Mouse (Mus musculus): Measurements from ENCODE around the gene Gmpr2. TPM values are rescaled to one million over a fixed set of nuclear protein-coding genes. Genes with fewer than 3 reads are reported as not detected.
A peak's percentile ranks its signal among the peaks of the same experiment; 100 is the strongest.

The Gmpr2 gene
- 62.2 and 67.1 TPM in 2 replicates for polyA plus RNA-seq (2015; fragmentation: Nextera tagmentation; extraction: Ambion mirVana)

GRCm38 (mm10) chr14:55671833-55672740 is at the start of gene Gmpr2, which contains the start of gene Nedd8:
TSS of gene Gmpr2 (plus strand) at chr14:55671941.
TSS of gene Nedd8 (minus strand) at chr14:55672124.
- peak; percentile 99 for ATAC-seq (ENCODE audit: low read depth)
- peak within 1 kb of the TSS; percentile 93 for H3K4me2 ChIP-seq (ENCODE audit: low read depth, low read length)
- H3K4me3 ChIP-seq (ENCODE audit: low read length), result peak within 1 kb of the TSS; percentile 97
- peak within 1 kb of the TSS; percentile 93 for H3K27ac ChIP-seq (ENCODE audit: low read length)
- H3K9ac ChIP-seq (ENCODE audit: low read length), result peak within 1 kb of the TSS; percentile 89
- H3K9me3 ChIP-seq (ENCODE audit: control insufficient read depth, low read length), result no peaks in the 10 kb centered on the region
- H3K36me3 ChIP-seq (ENCODE audit: control insufficient read depth, insufficient read depth, low read length), result peaks cover 19% of the 10 kb centered on the region
- peaks cover 10% of the 10 kb centered on the region for H3K4me1 ChIP-seq (replicated peaks; ENCODE audit: control insufficient read depth, insufficient read depth, low read length)
- WGBS, result under 1% methylated on average over 38 of the region's 38 CpGs
- H3K27me3 ChIP-seq (ENCODE audit: control insufficient read depth, insufficient read depth, low read depth, low read length), result no peaks in the 10 kb centered on the region

- Histone ChIP-seq H3K27ac (ENCODE audit: low read length) (no peak overlapping the region), H3K4me2 (ENCODE audit: low read depth, low read length) (no peak overlapping the region), H3K27me3 (ENCODE audit: control insufficient read depth, insufficient read depth, low read depth, low read length) (no peaks in the 10 kb centered on the region), H3K4me1 (replicated peaks; ENCODE audit: control insufficient read depth, insufficient read depth, low read length) (no peaks in the 10 kb centered on the region), H3K4me3 (ENCODE audit: low read length) (no peak overlapping the region), H3K36me3 (ENCODE audit: control insufficient read depth, insufficient read depth, low read length) (peaks cover 57% of the 10 kb centered on the region), H3K9me3 (ENCODE audit: control insufficient read depth, low read length) (no peaks in the 10 kb centered on the region), H3K9ac (ENCODE audit: low read length) (no peak overlapping the region)
- 89% methylated on average over 27 of the region's 27 CpGs for WGBS
- no peak for ATAC-seq (ENCODE audit: low read depth)
Observed at GRCm38 (mm10) chr14:55628077-55628827, 43.5 kb upstream of the Gmpr2 start.

DNA sequence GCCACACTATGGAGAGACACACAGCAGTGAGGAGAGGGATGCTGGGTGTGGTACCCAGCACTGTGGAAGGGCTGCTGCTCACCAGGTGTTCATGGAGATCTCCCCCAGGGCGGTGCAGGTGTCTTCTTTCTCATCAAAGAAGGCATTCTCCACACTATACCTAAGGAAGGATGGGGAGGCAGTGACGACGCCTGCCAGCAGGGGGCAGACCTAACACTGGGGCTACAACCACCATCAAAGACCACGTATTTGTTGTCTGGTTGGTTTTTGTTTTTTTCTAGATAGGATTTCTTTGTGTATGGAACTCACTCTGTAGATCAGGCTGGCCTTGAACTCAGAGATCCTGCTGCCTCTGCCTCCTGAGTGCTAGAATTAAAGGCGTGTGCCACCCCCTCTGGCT is 42.4 kb upstream of the Gmpr2 start:
- 53% methylated on average over 5 of the region's 5 CpGs for WGBS
- Histone ChIP-seq H3K4me3 (ENCODE audit: low read length) (no peak overlapping the region), H3K36me3 (ENCODE audit: control insufficient read depth, insufficient read depth, low read length) (peaks cover 62% of the 10 kb centered on the region), H3K4me1 (replicated peaks; ENCODE audit: control insufficient read depth, insufficient read depth, low read length) (no peaks in the 10 kb centered on the region), H3K9ac (ENCODE audit: low read length) (no peak overlapping the region), H3K9me3 (ENCODE audit: control insufficient read depth, low read length) (no peaks in the 10 kb centered on the region), H3K27ac (ENCODE audit: low read length) (no peak overlapping the region), H3K27me3 (ENCODE audit: control insufficient read depth, insufficient read depth, low read depth, low read length) (no peaks in the 10 kb centered on the region), H3K4me2 (ENCODE audit: low read depth, low read length) (no peak overlapping the region)
- ATAC-seq (ENCODE audit: low read depth), result no peak

DNA sequence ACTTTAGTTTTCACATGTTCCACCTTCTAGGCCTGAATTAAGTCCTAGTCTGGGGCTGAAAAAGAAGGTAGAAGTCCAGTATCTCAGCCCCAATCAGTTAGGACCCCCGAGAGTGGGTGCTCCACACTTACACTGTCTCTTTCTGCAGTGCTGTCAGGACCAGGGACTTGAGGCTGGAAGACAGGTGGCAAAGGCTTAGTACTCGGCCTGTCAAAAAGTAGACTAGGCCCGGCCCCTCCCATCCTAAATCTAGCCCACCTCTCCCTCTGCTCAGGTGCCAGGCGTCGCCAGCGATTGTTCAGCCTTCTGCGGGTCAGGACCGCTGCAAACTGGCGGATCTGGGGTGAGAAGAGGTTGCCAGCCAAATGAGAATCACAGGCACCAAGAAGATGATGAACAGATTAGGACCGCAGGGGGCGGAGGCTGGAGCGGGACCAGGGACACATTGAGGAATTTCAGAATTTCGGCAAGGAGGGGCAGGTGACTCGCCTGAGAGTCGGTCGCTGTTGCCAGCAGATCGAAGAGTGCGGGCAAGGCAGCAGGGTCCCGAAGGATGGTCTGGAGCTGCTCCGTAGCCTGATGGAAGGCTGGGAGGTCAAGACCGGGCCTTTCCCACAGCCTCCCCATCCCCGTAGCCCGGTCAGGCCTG is 36.7 kb upstream of the Gmpr2 start:
- Histone ChIP-seq H3K4me3 (ENCODE audit: low read length) (peak overlapping the region; percentile 69), H3K9ac (ENCODE audit: low read length) (peak overlapping the region; percentile 76), H3K9me3 (ENCODE audit: control insufficient read depth, low read length) (no peaks in the 10 kb centered on the region), H3K4me2 (ENCODE audit: low read depth, low read length) (peak overlapping the region; percentile 86), H3K27me3 (ENCODE audit: control insufficient read depth, insufficient read depth, low read depth, low read length) (no peaks in the 10 kb centered on the region), H3K36me3 (ENCODE audit: control insufficient read depth, insufficient read depth, low read length) (peaks cover 58% of the 10 kb centered on the region), H3K27ac (ENCODE audit: low read length) (peak overlapping the region; percentile 69), H3K4me1 (replicated peaks; ENCODE audit: control insufficient read depth, insufficient read depth, low read length) (peaks cover 5% of the 10 kb centered on the region; the same call in 1 of the 2 replicates)
- peak; percentile 40 for ATAC-seq (ENCODE audit: low read depth)
- WGBS, result 4% methylated on average over 23 of the region's 23 CpGs

GRCm38 (mm10) chr14:55635523-55636007 is 36.2 kb upstream of the Gmpr2 start, which contains the start of gene Ipo4:
TSS of gene Ipo4 (minus strand) at chr14:55635957.
- Histone ChIP-seq H3K27ac (ENCODE audit: low read length) (peak within 1 kb of the TSS; percentile 69), H3K9ac (ENCODE audit: low read length) (peak within 1 kb of the TSS; percentile 76)

DNA sequence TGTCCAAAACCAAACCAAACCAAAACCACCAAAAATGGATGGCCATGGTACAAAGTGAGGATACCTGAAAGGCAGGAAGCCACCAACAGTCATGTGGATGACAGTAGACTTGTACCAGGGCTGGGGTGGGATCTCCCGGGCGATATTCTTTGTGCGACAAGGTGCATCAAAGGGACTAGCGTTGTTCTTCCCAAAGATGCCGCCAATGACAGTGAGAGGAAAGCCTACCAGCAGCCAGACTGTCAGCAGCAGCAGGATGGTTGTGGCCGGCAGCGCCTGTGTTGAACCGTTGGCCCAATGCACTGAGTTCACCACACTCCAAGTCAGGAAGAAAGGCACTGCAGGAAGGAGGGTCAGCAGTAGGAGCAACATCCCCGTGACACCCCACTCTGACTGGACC is 33.9 kb upstream of the Gmpr2 start, which contains the start of gene Gm49378:
Gene Gm49378 (minus strand): TSS at position 101 of the 400 bp plus-strand sequence.
- H3K4me1 ChIP-seq (replicated peaks; ENCODE audit: control insufficient read depth, insufficient read depth, low read length), result peaks cover 12% of the 10 kb centered on the region; the same call in 1 of the 2 replicates
- WGBS, result 97% methylated on average over 9 of the region's 9 CpGs
- H3K4me3 ChIP-seq (ENCODE audit: low read length), result no peak within 1 kb of the TSS
- no peak within 1 kb of the TSS for H3K9ac ChIP-seq (ENCODE audit: low read length)
- no peaks in the 10 kb centered on the region for H3K27me3 ChIP-seq (ENCODE audit: control insufficient read depth, insufficient read depth, low read depth, low read length)
- H3K4me2 ChIP-seq (ENCODE audit: low read depth, low read length), result no peak within 1 kb of the TSS
- H3K27ac ChIP-seq (ENCODE audit: low read length), result no peak within 1 kb of the TSS
- peaks cover 48% of the 10 kb centered on the region for H3K36me3 ChIP-seq (ENCODE audit: control insufficient read depth, insufficient read depth, low read length)
- ATAC-seq (ENCODE audit: low read depth), result no peak
- no peaks in the 10 kb centered on the region for H3K9me3 ChIP-seq (ENCODE audit: control insufficient read depth, low read length)

More at GRCm38 (mm10) chr14:55635523-55636007, 36.2 kb upstream of the Gmpr2 start, which contains the start of gene Ipo4:
- Histone ChIP-seq H3K4me2 (ENCODE audit: low read depth, low read length) (peak within 1 kb of the TSS; percentile 86), H3K27me3 (ENCODE audit: control insufficient read depth, insufficient read depth, low read depth, low read length) (no peaks in the 10 kb centered on the region), H3K36me3 (ENCODE audit: control insufficient read depth, insufficient read depth, low read length) (peaks cover 58% of the 10 kb centered on the region), H3K4me3 (ENCODE audit: low read length) (peak within 1 kb of the TSS; percentile 69), H3K4me1 (replicated peaks; ENCODE audit: control insufficient read depth, insufficient read depth, low read length) (peaks cover 5% of the 10 kb centered on the region; the same call in 1 of the 2 replicates), H3K9me3 (ENCODE audit: control insufficient read depth, low read length) (no peaks in the 10 kb centered on the region)
- ATAC-seq (ENCODE audit: low read depth), result peak; percentile 94
- whole genome bisulfite sequencing, result 1% methylated on average over 33 of the region's 33 CpGs

GRCm38 (mm10) chr14:55640816-55641215 is 30.9 kb upstream of the Gmpr2 start:
- ATAC-seq (ENCODE audit: low read depth), result no peak
- H3K4me2 ChIP-seq (ENCODE audit: low read depth, low read length), result no peak overlapping the region
- no peaks in the 10 kb centered on the region for H3K9me3 ChIP-seq (ENCODE audit: control insufficient read depth, low read length)
- peaks cover 39% of the 10 kb centered on the region for H3K36me3 ChIP-seq (ENCODE audit: control insufficient read depth, insufficient read depth, low read length)
- H3K27ac ChIP-seq (ENCODE audit: low read length), result no peak overlapping the region
- no peak overlapping the region for H3K4me3 ChIP-seq (ENCODE audit: low read length)
- no peak overlapping the region for H3K9ac ChIP-seq (ENCODE audit: low read length)
- H3K27me3 ChIP-seq (ENCODE audit: control insufficient read depth, insufficient read depth, low read depth, low read length), result no peaks in the 10 kb centered on the region
- 96% methylated on average over 14 of the region's 14 CpGs for WGBS
- H3K4me1 ChIP-seq (replicated peaks; ENCODE audit: control insufficient read depth, insufficient read depth, low read length), result peaks cover 13% of the 10 kb centered on the region

DNA sequence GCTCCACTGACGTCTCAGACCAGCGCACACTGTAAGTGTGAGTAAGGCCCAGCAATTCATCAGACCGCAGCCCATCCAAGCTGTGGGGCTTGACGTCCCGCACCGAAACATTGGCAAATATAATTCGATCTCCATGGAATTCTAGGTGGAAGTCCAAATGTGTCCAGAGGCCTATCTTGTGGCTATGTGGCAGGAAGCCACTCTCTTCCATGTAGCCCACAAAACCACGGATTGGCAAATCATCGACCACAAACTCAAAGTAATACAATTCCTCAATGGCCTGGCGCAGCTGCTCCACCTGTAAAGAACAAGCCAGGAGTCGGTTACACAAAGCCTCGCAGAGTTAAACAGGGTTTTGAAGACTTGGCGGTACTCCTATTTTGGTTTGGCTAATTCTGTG is 30.4 kb upstream of the Gmpr2 start:
- Histone ChIP-seq H3K9ac (ENCODE audit: low read length) (no peak overlapping the region), H3K36me3 (ENCODE audit: control insufficient read depth, insufficient read depth, low read length) (peaks cover 38% of the 10 kb centered on the region), H3K27me3 (ENCODE audit: control insufficient read depth, insufficient read depth, low read depth, low read length) (no peaks in the 10 kb centered on the region), H3K4me1 (replicated peaks; ENCODE audit: control insufficient read depth, insufficient read depth, low read length) (peaks cover 13% of the 10 kb centered on the region), H3K27ac (ENCODE audit: low read length) (no peak overlapping the region), H3K4me2 (ENCODE audit: low read depth, low read length) (no peak overlapping the region), H3K9me3 (ENCODE audit: control insufficient read depth, low read length) (no peaks in the 10 kb centered on the region), H3K4me3 (ENCODE audit: low read length) (no peak overlapping the region)
- WGBS, result 91% methylated on average over 13 of the region's 13 CpGs
- no peak for ATAC-seq (ENCODE audit: low read depth)

Measured in lung, embryonic 16.5 days (tissue).